Mouse (Mus musculus) heart, postnatal 0 days (tissue): ENCODE data around the gene Fam20b. TPM values are rescaled to one million over a fixed set of nuclear protein-coding genes. Genes with fewer than 3 reads are reported as not detected.

Source experiments
- ATAC-seq: fragments of 200-750 bp; cut with Nextera tagmentation; 2 replicates; pipeline ENCODE4 v1.8.0; 2017; ENCODE audit warnings: low read depth, moderate number of reproducible peaks, moderate library complexity; ENCODE audit not compliant: insufficient read depth
- DNase-seq: peaks from one replicate; pipeline ENCODE4 v3.0.0-alpha.2; 2016; ENCODE audit warnings: low spot score
- H3K27ac ChIP-seq: fragments of 300-500 bp; sonication (generic); 2 replicates; pipeline ENCODE4 v1.5.1; 2014; ENCODE audit warnings: low read depth, mild to moderate bottlenecking
- H3K27me3 ChIP-seq: fragments of 300-500 bp; sonication (generic); 2 replicates; pipeline ENCODE4 v1.6.1; 2014; ENCODE audit warnings: low read length, mixed read lengths; ENCODE audit not compliant: control insufficient read depth, insufficient read depth
- H3K36me3 ChIP-seq: fragments of 300-500 bp; sonication (generic); replicated peaks from 2 replicates; pipeline ENCODE4 v1.6.1; 2014; ENCODE audit warnings: low read length, mixed read lengths; ENCODE audit not compliant: control insufficient read depth, insufficient read depth
- H3K4me1 ChIP-seq: fragments of 300-500 bp; sonication (generic); 2 replicates; pipeline ENCODE4 v1.6.1; 2014; ENCODE audit warnings: antibody characterized with exemption; ENCODE audit not compliant: control insufficient read depth, insufficient read depth
- H3K4me2 ChIP-seq: fragments of 300-500 bp; sonication (generic); 2 replicates; pipeline ENCODE4 v1.6.1; 2014; ENCODE audit warnings: low read depth, mild to moderate bottlenecking, low read length, moderate library complexity
- H3K4me3 ChIP-seq: fragments of 300-500 bp; sonication (generic); 2 replicates; pipeline ENCODE4 v1.5.1; 2014; ENCODE audit warnings: low read depth, low read length
- H3K9ac ChIP-seq: fragments of 300-500 bp; sonication (generic); replicated peaks from 2 replicates; pipeline ENCODE4 v1.6.1; 2014; ENCODE audit warnings: low read depth, low read length, mixed read lengths
- H3K9me3 ChIP-seq: fragments of 300-500 bp; sonication (generic); replicated peaks from 2 replicates; pipeline ENCODE4 v1.6.1; 2016; ENCODE audit warnings: low read length; ENCODE audit not compliant: control insufficient read depth
- CTCF ChIP-seq: IDR thresholded peaks from 2 replicates; pipeline ENCODE4 v1.5.1; 2016; ENCODE audit warnings: antibody characterized with exemption, control low read depth, low read depth
- EP300 ChIP-seq: IDR thresholded peaks from 2 replicates; pipeline ENCODE4 v1.6.1; 2016; ENCODE audit warnings: antibody characterized with exemption, low read depth
- WGBS: fragments of 180-500 bp; shearing (Covaris S2); extraction: QIAGEN DNeasy Blood & Tissue Kit; methylation state at CpG from one replicate; pipeline ENCODE4 v1.1.7; 2014; 5-methylcytosine and 5-hydroxymethylcytosine counted together
- polyA plus RNA-seq: library from polyadenylated mRNA; unstranded; fragments of >200 nt; fragmentation: Nextera tagmentation; extraction: Ambion mirVana; gene quantifications from 2 replicates; pipeline ENCODE4 v1.2.1, GENCODE M21; 2015
- total RNA-seq: library from RNA; depleted of rRNA; stranded (reverse); fragments of >200 nt; gene quantifications from 2 replicates; pipeline ENCODE4 v1.2.3, GENCODE M21; 2014; ENCODE audit warnings: low replicate concordance; rRNA removed

Fam20b gene
- total and polyA plus RNA-seq, 2 experiments from 2014 or later: 20.9 to 46.7 TPM

GRCm38 (mm10) chr1:156640577-156640976, 78.3 kb downstream of the Fam20b start:
- ATAC-seq (no peak), DNase-seq (no peak)
- H3K4me1 ChIP-seq: no peaks in the 10 kb centered on the region
- H3K36me3 ChIP-seq: peaks cover 66% of the 10 kb centered on the region
- H3K27me3 ChIP-seq: no peaks in the 10 kb centered on the region
- H3K4me2 ChIP-seq: no peak overlapping the region
- no peaks in the 10 kb centered on the region for H3K9me3 ChIP-seq
- no peak overlapping the region for H3K9ac ChIP-seq
- no peak overlapping the region for H3K4me3 ChIP-seq
- 71% methylated on average over 4 of the region's 4 CpGs for WGBS
- peak; percentile 41 for TF ChIP-seq CTCF
- TF ChIP-seq EP300: no peak
- no peak overlapping the region for H3K27ac ChIP-seq

DNA sequence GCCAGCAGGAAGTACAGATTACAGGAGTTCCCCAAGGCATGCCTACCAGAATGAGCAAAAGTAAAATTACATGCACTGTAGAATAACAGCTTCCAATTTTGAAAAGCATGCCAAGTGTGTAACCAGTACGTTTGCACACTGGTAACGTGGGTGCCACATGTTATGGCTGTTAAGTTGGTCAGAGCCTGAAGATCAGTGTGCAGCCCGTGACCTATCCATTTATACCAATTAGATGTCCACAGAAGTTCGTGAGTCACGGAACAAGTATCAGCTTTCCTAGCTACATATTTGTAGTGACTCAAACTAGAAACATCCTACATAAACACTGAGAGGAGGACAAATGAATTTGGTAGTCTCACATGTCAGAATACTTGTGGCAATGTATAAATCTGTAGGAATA, 79.4 kb downstream of the Fam20b start:
- no peak overlapping the region for H3K27ac ChIP-seq
- no peak for TF ChIP-seq CTCF
- TF ChIP-seq EP300: no peak
- DNase-seq: no peak
- H3K4me3 ChIP-seq: no peak overlapping the region
- H3K9ac ChIP-seq: no peak overlapping the region
- ATAC-seq: no peak
- H3K4me1 ChIP-seq: no peaks in the 10 kb centered on the region
- H3K27me3 ChIP-seq: no peaks in the 10 kb centered on the region
- no peak overlapping the region for H3K4me2 ChIP-seq
- WGBS: 87% methylated on average over 5 of the region's 5 CpGs
- no peaks in the 10 kb centered on the region for H3K9me3 ChIP-seq
- H3K36me3 ChIP-seq: peaks cover 69% of the 10 kb centered on the region

- Histone ChIP-seq H3K4me3 (no peak overlapping the region), H3K4me2 (no peak overlapping the region), H3K4me1 (no peaks in the 10 kb centered on the region), H3K27me3 (no peaks in the 10 kb centered on the region), H3K27ac (no peak overlapping the region), H3K9ac (no peak overlapping the region), H3K9me3 (no peaks in the 10 kb centered on the region), H3K36me3 (peaks cover 76% of the 10 kb centered on the region)
- DNase-seq (no peak), ATAC-seq (no peak)
- TF ChIP-seq CTCF: no peak
- no peak for TF ChIP-seq EP300
- 81% methylated on average over 2 of the region's 2 CpGs for WGBS
Observed at GRCm38 (mm10) chr1:156635148-156635547, 83.7 kb downstream of the Fam20b start.

GRCm38 (mm10) chr1:156633095-156633494, 85.8 kb downstream of the Fam20b start:
- Histone ChIP-seq H3K27me3 (no peaks in the 10 kb centered on the region), H3K4me1 (no peaks in the 10 kb centered on the region), H3K36me3 (peaks cover 73% of the 10 kb centered on the region), H3K4me3 (no peak overlapping the region), H3K9ac (no peak overlapping the region), H3K4me2 (no peak overlapping the region), H3K27ac (no peak overlapping the region), H3K9me3 (no peaks in the 10 kb centered on the region)
- ATAC-seq: peak; percentile 75
- WGBS: 76% methylated on average over 10 of the region's 10 CpGs
- TF ChIP-seq CTCF (peak; percentile 68), EP300 (no peak)
- peak; percentile 74 for DNase-seq

DNA sequence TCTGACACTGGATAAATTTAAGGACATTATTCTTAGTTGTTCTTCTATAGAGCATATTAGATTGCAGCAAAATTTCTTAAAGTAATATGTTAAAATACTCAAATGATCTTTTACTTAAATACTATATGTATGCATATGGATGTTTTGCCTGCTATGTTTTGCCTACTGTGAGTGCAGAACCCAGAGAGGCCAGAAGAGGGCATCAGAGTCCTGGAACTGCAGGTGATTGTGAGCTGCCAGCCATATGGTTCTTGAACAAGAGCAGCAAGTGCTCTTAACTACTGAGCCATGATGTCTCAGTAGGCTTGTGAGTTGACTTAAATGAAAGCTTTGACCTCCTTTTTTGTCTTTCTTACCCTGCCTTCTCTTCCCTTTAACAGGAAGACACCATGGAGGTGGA, 87.9 kb downstream of the Fam20b start:
- no peak for ATAC-seq
- DNase-seq: no peak
- TF ChIP-seq CTCF: peak; percentile 30
- TF ChIP-seq EP300: no peak
- Histone ChIP-seq H3K27ac (no peak overlapping the region), H3K27me3 (no peaks in the 10 kb centered on the region), H3K4me3 (no peak overlapping the region), H3K9me3 (no peaks in the 10 kb centered on the region), H3K4me2 (no peak overlapping the region), H3K9ac (no peak overlapping the region), H3K4me1 (no peaks in the 10 kb centered on the region), H3K36me3 (peaks cover 65% of the 10 kb centered on the region)

DNA sequence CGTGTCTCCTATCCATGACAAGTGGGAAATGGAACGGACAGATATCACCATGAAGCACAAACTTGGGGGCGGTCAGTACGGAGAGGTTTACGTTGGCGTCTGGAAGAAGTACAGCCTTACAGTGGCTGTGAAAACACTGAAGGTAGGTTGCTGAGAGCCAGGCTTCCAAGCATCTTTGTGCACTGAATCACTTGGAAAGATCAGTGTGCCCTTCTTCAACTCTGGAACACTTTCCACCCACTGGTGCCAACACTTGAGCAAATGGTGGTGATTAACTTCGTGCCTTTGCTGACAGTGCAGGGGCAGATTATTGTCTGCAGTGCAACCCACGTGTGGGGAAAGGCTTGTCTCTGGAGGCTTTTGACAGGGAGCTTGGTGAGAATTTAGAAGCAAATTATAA, 88.9 kb downstream of the Fam20b start:
- no peaks in the 10 kb centered on the region for H3K4me1 ChIP-seq
- H3K36me3 ChIP-seq: peaks cover 60% of the 10 kb centered on the region
- TF ChIP-seq CTCF (no peak), EP300 (no peak)
- no peak overlapping the region for H3K4me3 ChIP-seq
- H3K27ac ChIP-seq: no peak overlapping the region
- no peak overlapping the region for H3K9ac ChIP-seq
- WGBS: 88% methylated on average over 8 of the region's 8 CpGs
- no peaks in the 10 kb centered on the region for H3K27me3 ChIP-seq
- DNase-seq (no peak), ATAC-seq (no peak)
- H3K9me3 ChIP-seq: no peaks in the 10 kb centered on the region
- no peak overlapping the region for H3K4me2 ChIP-seq

Other genes starting within 250 kb of the Fam20b start
- 47.3 and 75.3 TPM in 2 replicates for gene Soat1, start 244.8 kb downstream of the Fam20b start, total RNA-seq
- gene Soat1, start 244.8 kb downstream of the Fam20b start, polyA plus RNA-seq: 8.6 and 12.3 TPM in 2 replicates
- gene Gm10031, start 195.1 kb downstream of the Fam20b start, total RNA-seq: 9.1 and 13.9 TPM in 2 replicates
- 0.33 and 0.45 TPM in 2 replicates for gene Gm10031, start 195.1 kb downstream of the Fam20b start, polyA plus RNA-seq
- gene Abl2, start 160.3 kb downstream of the Fam20b start, total RNA-seq: 11.7 and 12.9 TPM in 2 replicates
- 1.7 and 2.0 TPM in 2 replicates for gene Abl2, start 160.3 kb downstream of the Fam20b start, polyA plus RNA-seq
- gene Tor3a, start 44.7 kb downstream of the Fam20b start, total RNA-seq: 6.5 and 59.8 TPM in 2 replicates
- gene Tor3a, start 44.7 kb downstream of the Fam20b start, polyA plus RNA-seq: 7.1 and 7.6 TPM in 2 replicates
- gene Angptl1, start 119.5 kb upstream of the Fam20b start, total RNA-seq: 1.4 and 4.1 TPM in 2 replicates
- gene Angptl1, start 119.5 kb upstream of the Fam20b start, polyA plus RNA-seq: 2.2 TPM in 2 replicates
- 24.5 and 48.0 TPM in 2 replicates for gene Ralgps2, start 220.5 kb upstream of the Fam20b start, total RNA-seq
- gene Ralgps2, start 220.5 kb upstream of the Fam20b start, polyA plus RNA-seq: 34.3 and 40.0 TPM in 2 replicates